In the genomic region with DNA sequence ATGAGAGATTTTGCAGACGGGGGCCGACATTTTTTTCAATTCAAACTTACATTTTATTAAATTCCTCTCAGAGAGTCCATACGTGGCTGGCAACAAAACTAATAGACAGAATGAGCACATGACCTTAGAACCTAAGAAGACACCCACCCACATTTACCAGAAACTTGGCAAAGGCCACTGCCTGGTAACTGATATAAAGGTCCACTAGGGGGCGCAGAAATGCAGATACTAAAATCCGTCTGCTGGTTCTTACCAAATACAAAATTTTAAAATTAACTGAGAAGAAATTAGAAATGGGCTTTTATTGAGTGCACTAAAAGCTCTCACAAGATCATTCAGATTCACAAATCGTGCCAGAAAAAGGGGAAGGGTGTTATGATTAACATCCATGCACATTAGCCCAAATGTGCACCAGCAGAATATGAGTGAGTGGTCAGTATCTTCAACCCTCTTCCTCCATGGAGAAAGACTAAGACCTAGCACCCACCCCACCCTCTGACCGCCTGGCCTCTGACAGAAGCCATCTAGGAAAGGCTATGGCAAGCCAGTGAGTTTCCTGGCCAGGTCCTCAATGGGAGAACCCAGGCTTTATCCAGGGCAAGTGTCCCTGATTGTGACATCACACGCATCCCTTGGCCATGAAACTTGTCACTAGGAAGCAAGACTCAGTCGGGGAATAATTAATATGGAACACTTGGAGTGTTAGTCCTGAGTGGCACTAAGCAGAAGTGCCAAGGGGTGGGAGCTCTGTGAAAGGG, we compare ENCODE assay signal across 8 mouse cellular contexts.
DNase-seq lines count a peak whose midpoint lies in the region; ATAC-seq and TF ChIP-seq lines count a peak whose summit lies in the region.

No protein-coding gene starts in this region.

- H3K36me3 ChIP-seq in hindbrain, embryonic 11.5 days (ENCODE audit: control insufficient read depth, insufficient read depth, low read length): 0 out of 2 replicates have a peak, but pooled peaks cover 1% of the 10 kb centered on the region
- 0 out of 2 replicates have a peak, but pooled peaks cover under 1% of the 10 kb centered on the region for H3K36me3 ChIP-seq in hindbrain, embryonic 13.5 days
- no peaks in the 10 kb centered on the region for H3K36me3 ChIP-seq in embryonic facial prominence, embryonic 11.5 days (replicated peaks; ENCODE audit: control insufficient read depth, insufficient read depth, low read depth, low read length)

- no peak overlapping the region for H3K4me3 ChIP-seq in hindbrain, embryonic 11.5 days (ENCODE audit: low read depth, low read length)
- H3K4me3 ChIP-seq in hindbrain, embryonic 13.5 days: no peak overlapping the region
- no peak overlapping the region for H3K4me3 ChIP-seq in embryonic facial prominence, embryonic 11.5 days (ENCODE audit: low read depth, low read length)

- TF ChIP-seq CTCF in Patski (IDR thresholded peaks at IDR 0.05): peak; percentile 76

- no peaks in the 10 kb centered on the region for H3K4me1 ChIP-seq in hindbrain, embryonic 11.5 days (replicated peaks; ENCODE audit: control insufficient read depth, insufficient read depth, low read length)
- H3K4me1 ChIP-seq in hindbrain, embryonic 13.5 days (replicated peaks): peaks cover 7% of the 10 kb centered on the region
- H3K4me1 ChIP-seq in embryonic facial prominence, embryonic 11.5 days (ENCODE audit: control insufficient read depth, insufficient read depth, low read length): no peaks in the 10 kb centered on the region

- no peaks in the 10 kb centered on the region for H3K9me3 ChIP-seq in hindbrain, embryonic 11.5 days (ENCODE audit: control insufficient read depth, low read length)
- H3K9me3 ChIP-seq in hindbrain, embryonic 13.5 days: no peaks in the 10 kb centered on the region
- H3K9me3 ChIP-seq in embryonic facial prominence, embryonic 11.5 days (replicated peaks; ENCODE audit: control insufficient read depth, low read length): no peaks in the 10 kb centered on the region

- no peak for ATAC-seq in hindbrain, embryonic 11.5 days (ENCODE audit: low FRiP score)
- no peak for ATAC-seq in hindbrain, embryonic 13.5 days (ENCODE audit: low FRiP score)
- no peak for ATAC-seq in Patski
- no peak for ATAC-seq in embryonic facial prominence, embryonic 11.5 days (replicated peaks; ENCODE audit: insufficient number of reproducible peaks, low FRiP score, low TSS enrichment, low read depth)

- H3K9ac ChIP-seq in hindbrain, embryonic 11.5 days (ENCODE audit: low read depth, low read length): no peak overlapping the region
- H3K9ac ChIP-seq in hindbrain, embryonic 13.5 days: no peak overlapping the region
- H3K9ac ChIP-seq in embryonic facial prominence, embryonic 11.5 days (replicated peaks; ENCODE audit: low read length): no peak overlapping the region

- POLR2A ChIA-PET in Patski (lab: Charles Lee): no interaction called here

- no peak overlapping the region for H3K27ac ChIP-seq in hindbrain, embryonic 11.5 days (ENCODE audit: low read depth, low read length)
- H3K27ac ChIP-seq in hindbrain, embryonic 13.5 days: no peak overlapping the region
- H3K27ac ChIP-seq in embryonic facial prominence, embryonic 11.5 days (replicated peaks; ENCODE audit: low read depth, low read length): no peak overlapping the region

- H3K27me3 ChIP-seq in hindbrain, embryonic 11.5 days (ENCODE audit: control insufficient read depth, insufficient read depth, low read length): no peaks in the 10 kb centered on the region
- no peaks in the 10 kb centered on the region for H3K27me3 ChIP-seq in hindbrain, embryonic 13.5 days
- H3K27me3 ChIP-seq in Patski: no peaks in the 10 kb centered on the region
- no peaks in the 10 kb centered on the region for H3K27me3 ChIP-seq in embryonic facial prominence, embryonic 11.5 days (ENCODE audit: control insufficient read depth, insufficient read depth, low read length)

- CTCF ChIA-PET in Patski (lab: Charles Lee): interaction anchor here (0.7 to 3.0 kb wide), 14 partner anchors 8 to 117 kb away, joined by 3 to 13 read pairs (median 4); no protein-coding TSS in a partner anchor

- in situ Hi-C loops in Patski (cut with MboI; ENCODE audit: low pct_unique_long_range_greater_than_20kb): loop anchor here (5.0 kb wide), 2 partner anchors 69 to 119 kb away; no protein-coding TSS in a partner anchor

- WGBS in hindbrain, embryonic 11.5 days: 62% methylated on average over 9 of the region's 9 CpGs
- WGBS in hindbrain, embryonic 13.5 days: 61% methylated on average over 9 of the region's 9 CpGs
- WGBS in embryonic facial prominence, embryonic 11.5 days: 57% methylated on average over 9 of the region's 9 CpGs

- H3K4me2 ChIP-seq in hindbrain, embryonic 11.5 days (replicated peaks; ENCODE audit: low read depth, low read length): no peak overlapping the region
- no peak overlapping the region for H3K4me2 ChIP-seq in hindbrain, embryonic 13.5 days
- H3K4me2 ChIP-seq in embryonic facial prominence, embryonic 11.5 days (ENCODE audit: low read depth, low read length): no peak overlapping the region

- peak; percentile 78 for DNase-seq in hindbrain, embryonic 11.5 days (ENCODE audit: low spot score)
- peak; percentile 71 for DNase-seq in 416B (ENCODE audit: low read depth)
- DNase-seq in Patski (ENCODE audit: low read depth, low spot score): no peak
- peak; percentile 83 for DNase-seq in embryonic facial prominence, embryonic 11.5 days (ENCODE audit: low spot score)
- peak; percentile 50 to 64 for DNase-seq in kidney, postnatal 4 days
- DNase-seq in retina, embryonic 14.5 days (ENCODE audit: low spot score): peak; percentile 85
- no peak for DNase-seq in spleen, postnatal 4 days (ENCODE audit: low spot score in 2 of 2)

Comparison
In these comparisons a context has a peak if more than half of its experiments do, and no peak if none do; other contexts are left out.
1. DNase-seq: peak in hindbrain, embryonic 11.5 days (single experiment), 416B (single experiment), embryonic facial prominence, embryonic 11.5 days (single experiment), kidney, postnatal 4 days (2 of 2) and retina, embryonic 14.5 days (single experiment); none in Patski (single experiment) and spleen, postnatal 4 days (0 of 2).